Mouse (Mus musculus) erythroblast, embryonic 14.5 days (primary cell): ENCODE results near the gene Cemip.

Source experiments
- GATA1 ChIP-seq: IDR thresholded peaks from 2 replicates; pipeline ENCODE4 v1.6.1; 2012; ENCODE audit warnings: low read length, inconsistent platforms, mixed read lengths
- TAL1 ChIP-seq: IDR thresholded peaks from 3 replicates; pipeline ENCODE4 v1.6.1; 2012; ENCODE audit warnings: low read length, inconsistent platforms, mixed read lengths

DNA sequence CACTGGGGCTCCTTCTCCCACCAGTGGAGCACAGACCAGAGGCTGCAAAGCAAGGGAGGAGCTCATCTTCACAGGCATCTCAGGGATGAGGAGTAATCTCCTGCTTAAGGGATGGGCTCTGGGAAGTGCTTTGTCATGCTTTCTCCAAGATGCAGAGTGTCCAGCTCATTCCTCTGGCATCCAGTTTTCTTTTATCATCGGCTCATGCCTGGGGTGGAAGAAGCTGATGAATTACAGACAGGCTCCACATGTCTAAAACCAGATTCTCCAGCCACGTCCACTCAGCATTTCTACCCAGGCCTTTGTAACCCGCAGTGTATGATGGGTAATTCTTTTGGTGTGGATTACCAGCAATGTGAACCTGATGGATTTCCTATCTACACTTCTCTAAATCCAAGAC, 1.9 kb upstream of the Cemip start:
- no peak for TF ChIP-seq TAL1
- no peak for TF ChIP-seq GATA1
